Mouse (Mus musculus): ENCODE results near the gene Me3.

DNA sequence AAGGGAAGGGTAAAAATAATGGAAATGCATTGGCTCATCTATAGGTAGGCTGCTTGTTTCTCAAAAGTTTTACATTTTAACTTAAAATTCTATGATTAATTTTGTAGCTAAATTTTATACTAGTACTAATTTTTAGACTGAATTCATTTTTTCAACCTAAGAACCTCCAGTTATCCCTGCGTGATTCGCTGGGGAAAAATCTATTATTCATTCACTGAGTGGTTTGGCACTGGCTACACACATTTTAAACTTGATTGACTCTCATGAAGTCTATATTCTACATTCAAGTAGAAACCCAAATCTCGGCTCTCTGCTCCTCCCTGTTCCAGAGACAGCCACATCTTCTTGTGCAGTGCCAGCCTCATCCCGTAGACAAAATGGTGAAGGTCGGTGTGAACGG lies 24.9 kb upstream of the Me3 start:
- TF ChIP-seq ZNF384 (IDR thresholded peaks at IDR 0.05; ENCODE audit: low read depth, low read length) (no peak), HCFC1 (IDR thresholded peaks at IDR 0.05; ENCODE audit: borderline replicate concordance, insufficient read depth, low read length) (no peak), CHD2 (IDR thresholded peaks at IDR 0.05; ENCODE audit: low read depth, low read length) (no peak), MAFK (IDR thresholded peaks at IDR 0.05; ENCODE audit: insufficient read depth, low read depth, low read length) (no peak)
